Mouse (Mus musculus) MEL (cell line): ENCODE results near the gene Pole.

Experiments used
- CTCF ChIP-seq, 3 experiments: IDR thresholded peaks in 2 of 3; conservative IDR thresholded peaks in 1 of 3; 2 replicates each; pipeline ENCODE4 v1.5.1; 2011 to 2012; ENCODE audit warnings: low read length in 3 of 3, low read depth in 2 of 3, mild to moderate bottlenecking in 2 of 3, improper control_type of control experiment in 1 of 3, inconsistent platforms in 1 of 3, mixed read lengths in 1 of 3, moderate library complexity in 1 of 3; ENCODE audit not compliant: control insufficient read depth in 1 of 3, insufficient read depth in 1 of 3, poor library complexity in 1 of 3, severe bottlenecking in 1 of 3
- HCFC1 ChIP-seq: IDR thresholded peaks from 2 replicates; pipeline ENCODE4 v1.6.1; 2012; ENCODE audit warnings: low read depth, mild to moderate bottlenecking, inconsistent platforms, low read length, improper control_type of control experiment, moderate library complexity
- MEF2A ChIP-seq: IDR thresholded peaks from 2 replicates; pipeline ENCODE4 v1.6.1; 2014; ENCODE audit warnings: low read depth, mild to moderate bottlenecking, inconsistent platforms, low read length, improper control_type of control experiment; ENCODE audit not compliant: poor library complexity, insufficient replicate concordance, severe bottlenecking; ENCODE audit errors: extremely low read depth
- RAD21 ChIP-seq: IDR thresholded peaks from 2 replicates; pipeline ENCODE4 v1.6.1; 2011; ENCODE audit warnings: mild to moderate bottlenecking, low read depth, low read length, improper control_type of control experiment
- SMC3 ChIP-seq: IDR thresholded peaks from 2 replicates; pipeline ENCODE4 v1.6.1; 2011; ENCODE audit warnings: low read depth, low read length, improper control_type of control experiment
- TAL1 ChIP-seq: IDR thresholded peaks from 2 replicates; pipeline ENCODE4 v1.6.1; 2012; ENCODE audit warnings: mild to moderate bottlenecking, inconsistent platforms, low read length, moderate library complexity, mixed read lengths
- ZNF384 ChIP-seq: IDR thresholded peaks from 2 replicates; pipeline ENCODE4 v1.6.1; 2012; ENCODE audit warnings: low read depth, mild to moderate bottlenecking, inconsistent platforms, low read length, improper control_type of control experiment

- TF ChIP-seq MEF2A, result no peak
- TF ChIP-seq HCFC1, result no peak
- TF ChIP-seq TAL1, result no peak
- TF ChIP-seq ZNF384, result no peak
- TF ChIP-seq SMC3, result no peak
- TF ChIP-seq CTCF (IDR thresholded peaks at IDR 0.05 in 2 of 3, conservative IDR thresholded peaks at IDR 0.05 in 1 of 3; ENCODE audit: control insufficient read depth in 1 of 3, insufficient read depth in 1 of 3, low read depth in 2 of 3, low read length in 3 of 3, poor library complexity in 1 of 3, severe bottlenecking in 1 of 3), result no peak
- TF ChIP-seq RAD21, result no peak
Measured at GRCm38 (mm10) chr5:110361465-110361864, 75.4 kb downstream of the Pole start.
